Mouse (Mus musculus) layer of hippocampus, adult 2 months (tissue): ENCODE results near the gene Mip. TPM values are rescaled to one million over a fixed set of nuclear protein-coding genes. Genes with fewer than 3 reads are reported as not detected.
"Not testable (repeated sequence)": the region's sequence is repeated elsewhere in the genome, so short reads cannot be mapped to it uniquely, and the experiment has no call there.

Experiments used
- DNase-seq, 2 experiments: peaks; one replicate each; pipeline ENCODE4 v3.0.0; 2022; ENCODE audit warnings: low spot score in 2 of 2
- H3K27ac ChIP-seq: fragments of 200-600 bp; 2 replicates; pipeline ENCODE4 v1.8.1; 2022
- H3K4me3 ChIP-seq: fragments of 200-600 bp; 2 replicates; pipeline ENCODE4 v1.8.1; 2022; ENCODE audit warnings: mild to moderate bottlenecking
- CTCF ChIP-seq: fragments of 200-600 bp; conservative IDR thresholded peaks from 2 replicates; pipeline ENCODE4 v1.8.1; 2022; ENCODE audit warnings: antibody characterized with exemption, mild to moderate bottlenecking, moderate library complexity
- long read RNA-seq, 2 experiments: library from polyadenylated mRNA; stranded (forward); transcript quantifications; one replicate each; pipeline ENCODE4 v2.0.0; 2021; ENCODE audit warnings: borderline mapping rate in 2 of 2
- total RNA-seq, 2 experiments: library from RNA; stranded (reverse); gene quantifications; 2 replicates each; pipeline ENCODE4 v1.2.3; 2021

The Mip gene
- total RNA-seq = not detected
- long read RNA-seq, experiment 1 = 0 reads
- long read RNA-seq, experiment 2 = 0 reads

- no peak for TF ChIP-seq CTCF
- Histone ChIP-seq H3K27ac (no peak within 1 kb of the TSS), H3K4me3 (no peak within 1 kb of the TSS)
- no peak for DNase-seq
These were observed at the start of gene Mip for GRCm38 (mm10) chr10:128225538-128225937. TSS of gene Mip (plus strand) at chr10:128225838.

GRCm38 (mm10) chr10:128175996-128176755, 49.5 kb upstream of the Mip start:
- TF ChIP-seq CTCF = no peak
- H3K27ac ChIP-seq = peak overlapping the region; percentile 72
- peak; percentile 53 to 61 for DNase-seq
- H3K4me3 ChIP-seq = peak overlapping the region; percentile 67

GRCm38 (mm10) chr10:128177316-128177715, 48.3 kb upstream of the Mip start:
- no peak for DNase-seq
- Histone ChIP-seq H3K27ac (no peak overlapping the region), H3K4me3 (no peak overlapping the region)
- no peak for TF ChIP-seq CTCF

GRCm38 (mm10) chr10:128179989-128180388, 45.6 kb upstream of the Mip start, which contains the start of gene Rbms2:
TSS of gene Rbms2 (minus strand) at chr10:128180297.
- no peak for DNase-seq
- H3K27ac ChIP-seq = peak within 1 kb of the TSS; percentile 75
- no peak for TF ChIP-seq CTCF
- peak within 1 kb of the TSS; percentile 45 for H3K4me3 ChIP-seq

- Histone ChIP-seq H3K27ac (no peak overlapping the region), H3K4me3 (no peak overlapping the region)
- TF ChIP-seq CTCF = no peak
- DNase-seq = no peak
These were observed 41.3 kb upstream of the Mip start for GRCm38 (mm10) chr10:128184296-128184695.

- Histone ChIP-seq H3K27ac (no peak overlapping the region), H3K4me3 (no peak overlapping the region)
- DNase-seq = no peak
- TF ChIP-seq CTCF = no peak
These were observed 40.2 kb upstream of the Mip start for GRCm38 (mm10) chr10:128185277-128185940.

- Histone ChIP-seq H3K27ac (no peak overlapping the region), H3K4me3 (no peak overlapping the region)
- TF ChIP-seq CTCF = peak; percentile 97
- DNase-seq = peak; percentile 46 to 83
These were observed 39.7 kb upstream of the Mip start for GRCm38 (mm10) chr10:128185959-128186358.

- Histone ChIP-seq H3K27ac (no peak overlapping the region), H3K4me3 (no peak overlapping the region)
- TF ChIP-seq CTCF = no peak
- DNase-seq = no peak
These were observed 38.4 kb upstream of the Mip start for GRCm38 (mm10) chr10:128187181-128187605.

GRCm38 (mm10) chr10:128188242-128188877, 37.3 kb upstream of the Mip start:
- no peak overlapping the region for H3K4me3 ChIP-seq
- TF ChIP-seq CTCF = peak; percentile 89
- DNase-seq = peak; percentile 64 to 83
- no peak overlapping the region for H3K27ac ChIP-seq

- TF ChIP-seq CTCF = no peak
- H3K4me3 ChIP-seq = no peak overlapping the region
These were observed 34.2 kb upstream of the Mip start for GRCm38 (mm10) chr10:128191472-128191871.

GRCm38 (mm10) chr10:128192030-128192766, 33.4 kb upstream of the Mip start:
- H3K27ac ChIP-seq, H3K4me3 ChIP-seq, DNase-seq: not testable (repeated sequence)
- TF ChIP-seq CTCF = 0 out of 2 replicates have a peak, but pooled peaks have one; percentile 9

More at GRCm38 (mm10) chr10:128191472-128191871, 34.2 kb upstream of the Mip start:
- H3K27ac ChIP-seq = no peak overlapping the region
- no peak for DNase-seq

GRCm38 (mm10) chr10:128193113-128193512, 32.5 kb upstream of the Mip start:
- TF ChIP-seq CTCF = no peak
- no peak overlapping the region for H3K4me3 ChIP-seq
- H3K27ac ChIP-seq = no peak overlapping the region
- DNase-seq = no peak
